In the genomic region with DNA sequence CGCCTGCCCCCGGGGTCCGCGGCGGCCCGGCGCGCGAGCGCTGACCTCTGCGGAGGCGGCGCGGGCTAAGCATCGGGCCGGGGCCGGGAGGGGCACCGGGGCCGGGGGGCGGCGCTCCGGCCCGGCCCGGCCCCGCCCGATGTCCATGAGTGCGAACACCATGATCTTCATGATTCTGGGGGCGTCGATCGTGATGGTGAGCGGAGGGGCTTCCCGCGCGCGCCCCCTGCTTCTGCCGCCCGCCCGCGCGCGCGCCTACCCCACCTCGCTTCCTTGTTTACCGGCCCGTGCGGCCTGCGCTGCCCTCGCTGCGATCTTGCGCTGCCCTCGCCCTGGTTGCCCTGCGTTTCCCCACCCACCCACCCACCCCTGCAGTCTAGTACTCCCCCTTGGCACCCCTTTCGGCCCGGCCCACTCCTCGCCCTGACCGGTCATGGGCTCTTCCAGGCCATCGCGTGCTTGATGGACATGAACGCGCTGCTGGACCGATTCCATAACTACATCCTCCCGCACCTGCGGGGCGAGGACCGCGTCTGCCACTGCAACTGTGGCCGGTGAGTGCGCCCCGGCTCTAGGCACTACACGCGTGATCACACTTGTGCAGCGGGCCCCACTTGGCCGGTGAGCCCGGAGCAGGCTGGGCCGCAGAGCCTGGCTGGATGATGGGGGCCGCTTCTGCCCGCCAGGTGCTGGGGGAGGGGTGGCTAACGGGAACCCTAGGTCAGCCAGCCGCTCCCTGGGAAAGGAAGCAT, we compare ENCODE assay signal across 8 mouse cellular contexts. TPM values are rescaled to one million over a fixed set of nuclear protein-coding genes. Genes with fewer than 3 reads are reported as not detected.
DNase-seq lines count a peak whose midpoint lies in the region; ATAC-seq and TF ChIP-seq lines count a peak whose summit lies in the region.

No protein-coding gene starts in this region.

- H3K27ac ChIP-seq in layer of hippocampus, adult 2 months: peak overlapping the region; percentile 96
- H3K27ac ChIP-seq in forebrain, embryonic 16.5 days (ENCODE audit: low read length): peak overlapping the region; percentile 89
- peak overlapping the region; percentile 97 for H3K27ac ChIP-seq in hindbrain, embryonic 14.5 days
- H3K27ac ChIP-seq in limb, embryonic 11.5 days (replicated peaks; ENCODE audit: low read depth, low read length): peak overlapping the region; percentile 70
- peak overlapping the region; percentile 97 for H3K27ac ChIP-seq in midbrain, embryonic 13.5 days

- TF ChIP-seq CTCF in layer of hippocampus, adult 2 months (conservative IDR thresholded peaks at IDR 0.05): no peak

- H3K27me3 ChIP-seq in forebrain, embryonic 16.5 days (replicated peaks; ENCODE audit: control insufficient read depth, insufficient read depth, low read length): no peaks in the 10 kb centered on the region
- H3K27me3 ChIP-seq in hindbrain, embryonic 14.5 days (ENCODE audit: control insufficient read depth, insufficient read depth, low read length): no peaks in the 10 kb centered on the region
- no peaks in the 10 kb centered on the region for H3K27me3 ChIP-seq in limb, embryonic 11.5 days (ENCODE audit: control insufficient read depth, insufficient read depth, low read length)
- H3K27me3 ChIP-seq in midbrain, embryonic 13.5 days: no peaks in the 10 kb centered on the region

- DNase-seq in layer of hippocampus, adult 2 months (ENCODE audit: low spot score in 2 of 2): peak in 1 of 2 experiments; percentile 28
- DNase-seq in layer of hippocampus, adult 9-10 months (ENCODE audit: low spot score): no peak
- peak; percentile 55 for DNase-seq in hindbrain, embryonic 14.5 days (ENCODE audit: low spot score)
- peak; percentile 61 for DNase-seq in limb, embryonic 11.5 days (ENCODE audit: low spot score)
- DNase-seq in spleen, postnatal 4 days (ENCODE audit: low spot score in 2 of 2): peak; percentile 28 to 73

- peak overlapping the region; percentile 81 for H3K4me3 ChIP-seq in layer of hippocampus, adult 2 months
- H3K4me3 ChIP-seq in forebrain, embryonic 16.5 days (replicated peaks; ENCODE audit: low read length): peak overlapping the region; percentile 79
- peak overlapping the region; percentile 78 for H3K4me3 ChIP-seq in hindbrain, embryonic 14.5 days (replicated peaks; ENCODE audit: low read length)
- H3K4me3 ChIP-seq in limb, embryonic 11.5 days (ENCODE audit: low read depth, low read length): peak overlapping the region; percentile 77
- peak overlapping the region; percentile 91 for H3K4me3 ChIP-seq in midbrain, embryonic 13.5 days (replicated peaks)

- peak overlapping the region; percentile 97 for H3K4me2 ChIP-seq in forebrain, embryonic 16.5 days (ENCODE audit: low read length)
- H3K4me2 ChIP-seq in hindbrain, embryonic 14.5 days (replicated peaks): peak overlapping the region; percentile 89
- peak overlapping the region; percentile 96 for H3K4me2 ChIP-seq in limb, embryonic 11.5 days (ENCODE audit: low read depth, severe bottlenecking)
- peak overlapping the region; percentile 95 for H3K4me2 ChIP-seq in midbrain, embryonic 13.5 days (replicated peaks)

- under 1% methylated on average over 63 of the region's 79 CpGs for WGBS in forebrain, embryonic 16.5 days
- under 1% methylated on average over 74 of the region's 79 CpGs for whole genome bisulfite sequencing in hindbrain, embryonic 14.5 days
- WGBS in limb, embryonic 11.5 days: 1% methylated on average over 64 of the region's 79 CpGs
- WGBS in midbrain, embryonic 13.5 days: under 1% methylated on average over 60 of the region's 79 CpGs

- H3K4me1 ChIP-seq in forebrain, embryonic 16.5 days (replicated peaks; ENCODE audit: control insufficient read depth, insufficient read depth, low read length): peaks cover 25% of the 10 kb centered on the region
- peaks cover 24% of the 10 kb centered on the region for H3K4me1 ChIP-seq in hindbrain, embryonic 14.5 days (replicated peaks; ENCODE audit: control insufficient read depth, insufficient read depth, low read length)
- H3K4me1 ChIP-seq in limb, embryonic 11.5 days (ENCODE audit: control insufficient read depth, insufficient read depth, low read length): peaks cover 7% of the 10 kb centered on the region
- peaks cover 38% of the 10 kb centered on the region for H3K4me1 ChIP-seq in midbrain, embryonic 13.5 days (replicated peaks)

- peak; percentile 17; the same call in 1 of the 2 replicates for ATAC-seq in cerebellum, adult (ENCODE audit: insufficient number of reproducible peaks, low FRiP score, low TSS enrichment)
- ATAC-seq in forebrain, embryonic 16.5 days: peak; percentile 52
- ATAC-seq in hindbrain, embryonic 14.5 days (ENCODE audit: low FRiP score): peak; percentile 71
- peak; percentile 68 for ATAC-seq in limb, embryonic 11.5 days (ENCODE audit: insufficient number of reproducible peaks, low FRiP score, low TSS enrichment, low read depth)
- peak; percentile 74 for ATAC-seq in midbrain, embryonic 13.5 days

- H3K9ac ChIP-seq in forebrain, embryonic 16.5 days (replicated peaks; ENCODE audit: low read depth, low read length): peak overlapping the region; percentile 95
- peak overlapping the region; percentile 97 for H3K9ac ChIP-seq in hindbrain, embryonic 14.5 days
- peak overlapping the region; percentile 81 for H3K9ac ChIP-seq in limb, embryonic 11.5 days (ENCODE audit: low read length)
- H3K9ac ChIP-seq in midbrain, embryonic 13.5 days (replicated peaks): peak overlapping the region; percentile 97

- H3K9me3 ChIP-seq in forebrain, embryonic 16.5 days (ENCODE audit: control insufficient read depth, low read length): no peaks in the 10 kb centered on the region
- no peaks in the 10 kb centered on the region for H3K9me3 ChIP-seq in hindbrain, embryonic 14.5 days (ENCODE audit: control insufficient read depth, low read length)
- H3K9me3 ChIP-seq in limb, embryonic 11.5 days (ENCODE audit: control insufficient read depth, low read length): no peaks in the 10 kb centered on the region
- no peaks in the 10 kb centered on the region for H3K9me3 ChIP-seq in midbrain, embryonic 13.5 days

- no peaks in the 10 kb centered on the region for H3K36me3 ChIP-seq in forebrain, embryonic 16.5 days (ENCODE audit: control insufficient read depth, insufficient read depth)
- H3K36me3 ChIP-seq in hindbrain, embryonic 14.5 days (replicated peaks; ENCODE audit: control insufficient read depth, insufficient read depth): peaks cover 53% of the 10 kb centered on the region
- peaks cover under 1% of the 10 kb centered on the region for H3K36me3 ChIP-seq in limb, embryonic 11.5 days (ENCODE audit: control insufficient read depth, insufficient read depth, low read length)
- peaks cover 41% of the 10 kb centered on the region for H3K36me3 ChIP-seq in midbrain, embryonic 13.5 days

RNA-seq across cellular contexts. Expression of a gene that starts 0.5 kb away (rescaled TPM):
- total RNA-seq in layer of hippocampus, adult 2 months (2021): 10 to 100 TPM; 32.7 to 39.0 TPM
- polyA plus RNA-seq in forebrain, embryonic 16.5 days (2015; fragmentation: Nextera tagmentation; extraction: Ambion mirVana): 7.3 and 11.4 TPM in 2 replicates
- 8.8 and 9.3 TPM in 2 replicates for polyA plus RNA-seq in hindbrain, embryonic 14.5 days (2014; fragmentation: Nextera tagmentation; extraction: Ambion mirVana)
- 0.55 and 0.79 TPM in 2 replicates for polyA plus RNA-seq in limb, embryonic 11.5 days (2014; fragmentation: Nextera tagmentation; extraction: Ambion mirVana)
- 8.6 and 10.1 TPM in 2 replicates for polyA plus RNA-seq in midbrain, embryonic 13.5 days (2015; fragmentation: Nextera tagmentation; extraction: Ambion mirVana)

RNA-seq across cellular contexts. Expression of a gene that starts 25.8 kb away (rescaled TPM):
- 10 to 100 TPM; 49.9 to 51.4 TPM for total RNA-seq in layer of hippocampus, adult 2 months (2021)
- polyA plus RNA-seq in forebrain, embryonic 16.5 days (2015; fragmentation: Nextera tagmentation; extraction: Ambion mirVana): 98.2 and 101 TPM in 2 replicates
- 73.0 and 82.2 TPM in 2 replicates for polyA plus RNA-seq in hindbrain, embryonic 14.5 days (2014; fragmentation: Nextera tagmentation; extraction: Ambion mirVana)
- 103 and 104 TPM in 2 replicates for polyA plus RNA-seq in limb, embryonic 11.5 days (2014; fragmentation: Nextera tagmentation; extraction: Ambion mirVana)
- polyA plus RNA-seq in midbrain, embryonic 13.5 days (2015; fragmentation: Nextera tagmentation; extraction: Ambion mirVana): 82.1 and 84.8 TPM in 2 replicates

RNA-seq across cellular contexts. Expression of a gene that starts 30.5 kb away (rescaled TPM):
- total RNA-seq in layer of hippocampus, adult 2 months (2021): 10 to 100 TPM; 90.9 to 92.8 TPM
- 134 and 150 TPM in 2 replicates for polyA plus RNA-seq in forebrain, embryonic 16.5 days (2015; fragmentation: Nextera tagmentation; extraction: Ambion mirVana)
- 164 and 169 TPM in 2 replicates for polyA plus RNA-seq in hindbrain, embryonic 14.5 days (2014; fragmentation: Nextera tagmentation; extraction: Ambion mirVana)
- 145 and 147 TPM in 2 replicates for polyA plus RNA-seq in limb, embryonic 11.5 days (2014; fragmentation: Nextera tagmentation; extraction: Ambion mirVana)
- 155 and 159 TPM in 2 replicates for polyA plus RNA-seq in midbrain, embryonic 13.5 days (2015; fragmentation: Nextera tagmentation; extraction: Ambion mirVana)

RNA-seq across cellular contexts. Expression of a gene that starts 39.4 kb away (rescaled TPM):
- 1 to 10 TPM; 9.6 to 9.8 TPM for total RNA-seq in layer of hippocampus, adult 2 months (2021)
- polyA plus RNA-seq in forebrain, embryonic 16.5 days (2015; fragmentation: Nextera tagmentation; extraction: Ambion mirVana): 27.3 and 29.6 TPM in 2 replicates
- polyA plus RNA-seq in hindbrain, embryonic 14.5 days (2014; fragmentation: Nextera tagmentation; extraction: Ambion mirVana): 24.7 and 27.6 TPM in 2 replicates
- polyA plus RNA-seq in limb, embryonic 11.5 days (2014; fragmentation: Nextera tagmentation; extraction: Ambion mirVana): 5.3 and 6.0 TPM in 2 replicates
- polyA plus RNA-seq in midbrain, embryonic 13.5 days (2015; fragmentation: Nextera tagmentation; extraction: Ambion mirVana): 18.7 and 20.9 TPM in 2 replicates

RNA-seq across cellular contexts. Expression of a gene that starts 41.0 kb away (rescaled TPM):
- 10 to 100 TPM; 26.5 to 27.9 TPM for total RNA-seq in layer of hippocampus, adult 2 months (2021)
- 4.8 and 7.5 TPM in 2 replicates for polyA plus RNA-seq in forebrain, embryonic 16.5 days (2015; fragmentation: Nextera tagmentation; extraction: Ambion mirVana)
- polyA plus RNA-seq in hindbrain, embryonic 14.5 days (2014; fragmentation: Nextera tagmentation; extraction: Ambion mirVana): 9.0 and 10.3 TPM in 2 replicates
- 2.0 and 2.1 TPM in 2 replicates for polyA plus RNA-seq in limb, embryonic 11.5 days (2014; fragmentation: Nextera tagmentation; extraction: Ambion mirVana)
- 5.0 and 6.4 TPM in 2 replicates for polyA plus RNA-seq in midbrain, embryonic 13.5 days (2015; fragmentation: Nextera tagmentation; extraction: Ambion mirVana)

Comparison
In these comparisons a context has a peak if more than half of its experiments do, and no peak if none do; other contexts are left out.
1. ATAC-seq: peak in every context shown above with its lines; median percentile 74 in midbrain, embryonic 13.5 days; 71 in hindbrain, embryonic 14.5 days; 68 in limb, embryonic 11.5 days; 52 in forebrain, embryonic 16.5 days; 17 in cerebellum, adult.